Mouse (Mus musculus) heart, embryonic 10.5 days (tissue): ENCODE results near the gene Mtcl1. TPM values are rescaled to one million over a fixed set of nuclear protein-coding genes. Genes with fewer than 3 reads are reported as not detected.

ENCODE experiments used
- DNase-seq: peaks from one replicate; pipeline ENCODE4 v3.0.0-alpha.2; 2017; ENCODE audit warnings: low spot score
- H3K27ac ChIP-seq: fragments of 300-500 bp; sonication (generic); 2 replicates; pipeline ENCODE4 v1.5.1; 2016; ENCODE audit warnings: mild to moderate bottlenecking
- H3K27me3 ChIP-seq: fragments of 300-500 bp; sonication (generic); 2 replicates; pipeline ENCODE4 v1.6.1; 2016; ENCODE audit warnings: mild to moderate bottlenecking; ENCODE audit not compliant: poor library complexity, insufficient read depth, severe bottlenecking
- H3K36me3 ChIP-seq: fragments of 300-500 bp; sonication (generic); 2 replicates; pipeline ENCODE4 v1.6.1; 2016; ENCODE audit warnings: mild to moderate bottlenecking, moderate library complexity
- H3K4me1 ChIP-seq: fragments of 300-500 bp; sonication (generic); 2 replicates; pipeline ENCODE4 v1.6.1; 2016; ENCODE audit warnings: mild to moderate bottlenecking
- H3K4me3 ChIP-seq: fragments of 300-500 bp; sonication (generic); 2 replicates; pipeline ENCODE4 v1.5.1; 2016; ENCODE audit warnings: mild to moderate bottlenecking, moderate library complexity
- H3K9me3 ChIP-seq: fragments of 300-500 bp; sonication (generic); 2 replicates; pipeline ENCODE4 v1.6.1; 2016; ENCODE audit warnings: mild to moderate bottlenecking, moderate library complexity
- WGBS: fragments of 180-500 bp; shearing (Covaris S2); methylation state at CpG from one replicate; pipeline ENCODE4 v1.1.7; 2016; 5-methylcytosine and 5-hydroxymethylcytosine counted together
- polyA plus RNA-seq: library from polyadenylated mRNA; unstranded; fragments of >200 nt; fragmentation: Nextera tagmentation; extraction: Ambion mirVana; gene quantifications from 2 replicates; pipeline ENCODE4 v1.2.1, GENCODE M21; 2016

The Mtcl1 gene
- polyA plus RNA-seq, 1 experiment from 2014 or later, result 3.7 TPM

GRCm38 (mm10) chr17:66363852-66364524 lies 85.6 kb downstream of the Mtcl1 start:
- Histone ChIP-seq H3K9me3 (no peaks in the 10 kb centered on the region), H3K4me3 (no peak overlapping the region), H3K36me3 (0 out of 2 replicates have a peak, but pooled peaks cover 6% of the 10 kb centered on the region), H3K27me3 (no peaks in the 10 kb centered on the region), H3K27ac (no peak overlapping the region), H3K4me1 (0 out of 2 replicates have a peak, but pooled peaks cover 3% of the 10 kb centered on the region)
- DNase-seq, result no peak
- 87% methylated on average over 36 of the region's 36 CpGs for WGBS

- H3K27ac ChIP-seq, result no peak overlapping the region
- H3K36me3 ChIP-seq, result 0 out of 2 replicates have a peak, but pooled peaks cover 3% of the 10 kb centered on the region
- no peaks in the 10 kb centered on the region for H3K9me3 ChIP-seq
- no peak for DNase-seq
- no peaks in the 10 kb centered on the region for H3K27me3 ChIP-seq
- peaks cover 16% of the 10 kb centered on the region for H3K4me1 ChIP-seq
- WGBS, result 61% methylated on average over 15 of the region's 15 CpGs
- H3K4me3 ChIP-seq, result no peak overlapping the region
These were observed 87.1 kb downstream of the Mtcl1 start for GRCm38 (mm10) chr17:66362287-66363016.

DNA sequence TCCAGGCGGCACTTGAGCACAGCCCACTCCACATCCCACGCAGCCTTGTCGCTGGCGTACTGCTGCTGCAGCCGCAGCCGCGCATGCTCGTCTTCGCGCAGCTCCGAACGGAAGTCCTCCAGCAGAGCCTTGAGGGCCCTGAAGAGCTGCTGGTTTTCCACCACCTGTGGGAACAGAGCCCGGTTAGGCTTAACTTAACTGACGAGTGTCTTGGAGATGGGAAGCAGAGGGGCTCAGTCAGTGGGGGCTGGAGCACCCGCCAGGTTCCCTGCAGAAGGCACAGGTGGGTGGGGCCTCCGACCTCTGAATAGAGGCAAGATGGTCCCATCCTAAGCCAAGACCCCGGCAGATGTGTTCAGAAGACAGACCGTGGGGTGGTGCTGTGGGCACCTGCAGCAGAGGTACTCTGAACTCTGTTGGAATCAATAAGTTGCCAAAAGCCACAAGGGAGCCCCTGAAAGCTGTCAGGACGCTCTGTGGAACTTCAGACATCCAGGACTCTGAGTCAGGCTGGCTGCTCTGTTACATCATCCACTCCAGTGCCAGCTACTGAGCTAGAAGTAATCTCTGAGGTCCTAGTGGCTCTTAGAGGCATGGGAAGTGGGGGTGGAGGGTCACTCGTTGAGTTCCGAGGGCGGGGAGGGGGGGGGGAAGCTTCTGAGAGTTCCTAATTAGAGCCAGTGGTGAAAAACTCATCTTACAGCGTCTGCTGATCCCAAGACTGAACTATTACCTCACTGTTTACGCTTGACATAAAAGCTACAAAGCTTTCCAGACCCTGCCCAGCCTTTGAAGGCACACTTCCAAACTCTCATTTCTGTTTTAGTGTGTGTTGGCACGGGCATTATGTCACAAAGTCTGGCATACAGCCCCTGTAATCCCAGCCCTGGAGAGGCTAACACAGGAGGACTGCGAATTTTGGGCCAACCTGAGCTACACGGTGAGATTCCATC lies 91.2 kb downstream of the Mtcl1 start:
- H3K36me3 ChIP-seq, result peaks cover 6% of the 10 kb centered on the region
- peaks cover 21% of the 10 kb centered on the region for H3K4me1 ChIP-seq
- H3K27ac ChIP-seq, result 0 out of 2 replicates have a peak overlapping the region, but pooled peaks have one; percentile 13
- no peaks in the 10 kb centered on the region for H3K9me3 ChIP-seq
- H3K4me3 ChIP-seq, result no peak overlapping the region
- no peaks in the 10 kb centered on the region for H3K27me3 ChIP-seq
- DNase-seq, result no peak
- 72% methylated on average over 27 of the region's 27 CpGs for WGBS

DNA sequence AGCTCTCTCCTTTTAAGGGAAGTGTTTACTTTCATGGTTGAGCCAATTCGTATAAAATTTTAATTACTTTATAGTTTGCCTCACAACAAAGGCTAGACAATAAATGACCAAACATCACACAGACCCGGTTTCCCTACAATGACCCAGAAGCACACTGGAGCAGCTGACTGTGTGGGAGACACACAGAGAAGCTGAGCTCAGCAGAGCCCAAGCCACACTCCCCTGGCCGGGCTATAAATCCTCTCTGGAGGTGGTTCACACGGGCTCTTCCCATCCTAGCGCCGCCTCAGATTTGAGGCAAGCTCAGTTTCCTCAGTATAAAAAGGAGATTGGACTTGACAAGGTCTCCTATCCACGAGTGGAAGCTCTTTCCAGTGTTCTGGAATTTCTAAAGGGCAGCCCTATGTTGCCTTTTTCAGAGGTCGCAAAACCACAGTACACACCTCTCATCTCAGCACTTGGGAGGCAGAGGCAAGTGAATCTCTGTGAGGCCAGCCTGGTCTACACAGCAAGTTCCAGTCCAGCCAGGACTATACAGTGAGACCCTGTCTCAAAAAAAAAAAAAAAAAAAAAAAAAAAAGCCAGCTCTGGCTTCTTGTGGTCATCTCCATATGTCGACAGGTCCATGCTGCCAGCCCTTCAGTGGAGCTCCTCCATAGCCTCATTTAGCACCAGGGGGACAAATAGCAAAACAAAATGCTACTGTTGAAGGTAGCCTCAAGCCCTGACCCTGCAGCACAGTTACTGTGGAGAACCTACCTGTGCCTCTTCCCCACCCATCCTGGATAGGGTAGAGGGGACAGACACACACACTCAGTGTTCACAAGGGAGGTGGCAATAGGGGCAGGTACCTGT lies 92.2 kb downstream of the Mtcl1 start:
- Histone ChIP-seq H3K4me1 (peaks cover 29% of the 10 kb centered on the region), H3K36me3 (peaks cover 6% of the 10 kb centered on the region), H3K9me3 (no peaks in the 10 kb centered on the region), H3K4me3 (no peak overlapping the region), H3K27ac (0 out of 2 replicates have a peak overlapping the region, but pooled peaks have one; percentile 13), H3K27me3 (no peaks in the 10 kb centered on the region)
- WGBS, result 83% methylated on average over 9 of the region's 9 CpGs
- DNase-seq, result no peak

GRCm38 (mm10) chr17:66353907-66354306 lies 95.6 kb downstream of the Mtcl1 start:
- no peak overlapping the region for H3K27ac ChIP-seq
- H3K36me3 ChIP-seq, result peaks cover 6% of the 10 kb centered on the region
- no peaks in the 10 kb centered on the region for H3K9me3 ChIP-seq
- peaks cover 37% of the 10 kb centered on the region for H3K4me1 ChIP-seq
- 76% methylated on average over 14 of the region's 14 CpGs for WGBS
- no peak for DNase-seq
- no peak overlapping the region for H3K4me3 ChIP-seq
- no peaks in the 10 kb centered on the region for H3K27me3 ChIP-seq

DNA sequence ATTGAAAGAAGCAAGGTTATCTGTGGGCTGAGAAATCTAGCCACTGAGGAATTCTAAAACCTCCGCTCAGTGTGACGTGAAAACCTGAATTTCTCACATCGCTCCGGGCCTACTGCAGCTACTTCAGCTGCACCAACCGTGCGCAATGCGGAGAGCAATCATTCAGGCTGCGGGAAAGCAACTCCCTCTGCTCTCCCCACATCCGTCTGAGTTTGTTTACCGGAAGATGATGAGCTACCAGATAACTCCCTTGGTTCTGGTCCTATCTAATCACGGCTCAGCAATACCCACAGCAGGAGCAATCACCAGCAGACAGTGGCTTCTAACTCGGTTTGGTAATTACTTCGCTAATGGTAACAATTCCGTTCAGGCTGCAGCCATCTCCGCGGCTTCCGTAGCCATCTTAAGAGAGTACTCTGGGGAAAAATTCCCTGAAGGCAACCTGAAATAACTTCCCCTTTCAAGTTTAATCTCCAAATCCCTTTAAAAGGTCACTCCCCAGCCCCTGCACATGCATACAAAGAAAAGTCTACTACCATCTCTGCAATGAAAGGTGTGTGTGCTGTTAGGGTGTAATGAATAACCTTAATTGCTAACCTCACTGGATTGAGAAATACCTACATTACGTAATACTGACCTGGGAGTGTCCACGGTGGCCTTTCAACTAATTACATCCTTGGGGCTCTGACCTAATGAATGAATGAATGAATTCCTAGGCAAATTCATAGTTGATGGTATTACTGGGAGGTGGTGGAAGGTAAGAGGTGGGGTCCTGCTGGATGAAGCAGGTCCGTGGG lies 96.5 kb downstream of the Mtcl1 start:
- WGBS, result 34% methylated on average over 20 of the region's 20 CpGs
- no peaks in the 10 kb centered on the region for H3K9me3 ChIP-seq
- peaks cover 29% of the 10 kb centered on the region for H3K4me1 ChIP-seq
- 0 out of 2 replicates have a peak overlapping the region, but pooled peaks have one; percentile 12 for H3K4me3 ChIP-seq
- H3K27me3 ChIP-seq, result no peaks in the 10 kb centered on the region
- DNase-seq, result no peak
- peak overlapping the region; percentile 64; the same call in 1 of the 2 replicates for H3K27ac ChIP-seq
- peaks cover 6% of the 10 kb centered on the region for H3K36me3 ChIP-seq

- Histone ChIP-seq H3K4me1 (peaks cover 25% of the 10 kb centered on the region), H3K27ac (no peak overlapping the region), H3K9me3 (no peaks in the 10 kb centered on the region), H3K36me3 (peaks cover 6% of the 10 kb centered on the region), H3K4me3 (no peak overlapping the region), H3K27me3 (no peaks in the 10 kb centered on the region)
- WGBS, result 71% methylated on average over 6 of the region's 6 CpGs
- no peak for DNase-seq
These were observed 97.3 kb downstream of the Mtcl1 start for GRCm38 (mm10) chr17:66352219-66352618.

DNA sequence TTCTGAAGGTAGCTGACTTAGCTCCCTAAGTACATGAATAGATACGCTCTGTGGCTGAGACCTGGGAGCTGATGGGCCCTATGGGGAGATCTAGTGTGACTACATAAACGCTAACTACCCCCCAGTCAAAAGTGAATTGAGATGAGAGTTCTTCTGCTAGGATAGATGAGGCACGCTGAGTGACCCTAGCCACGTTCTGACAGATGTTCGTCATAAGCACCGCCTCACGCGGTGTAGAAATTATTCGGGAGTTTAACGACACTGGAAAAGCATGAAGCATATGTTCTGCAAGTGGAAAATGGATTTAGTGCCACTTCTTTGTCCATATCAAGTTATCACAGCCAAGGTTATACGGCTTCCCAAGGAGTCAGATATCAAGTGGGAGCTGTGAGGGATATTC lies 98.9 kb downstream of the Mtcl1 start:
- Histone ChIP-seq H3K27me3 (no peaks in the 10 kb centered on the region), H3K4me3 (no peak overlapping the region), H3K36me3 (peaks cover 3% of the 10 kb centered on the region; the same call in 1 of the 2 replicates), H3K27ac (no peak overlapping the region), H3K9me3 (no peaks in the 10 kb centered on the region), H3K4me1 (peaks cover 31% of the 10 kb centered on the region)
- WGBS, result 89% methylated on average over 11 of the region's 11 CpGs
- no peak for DNase-seq

DNA sequence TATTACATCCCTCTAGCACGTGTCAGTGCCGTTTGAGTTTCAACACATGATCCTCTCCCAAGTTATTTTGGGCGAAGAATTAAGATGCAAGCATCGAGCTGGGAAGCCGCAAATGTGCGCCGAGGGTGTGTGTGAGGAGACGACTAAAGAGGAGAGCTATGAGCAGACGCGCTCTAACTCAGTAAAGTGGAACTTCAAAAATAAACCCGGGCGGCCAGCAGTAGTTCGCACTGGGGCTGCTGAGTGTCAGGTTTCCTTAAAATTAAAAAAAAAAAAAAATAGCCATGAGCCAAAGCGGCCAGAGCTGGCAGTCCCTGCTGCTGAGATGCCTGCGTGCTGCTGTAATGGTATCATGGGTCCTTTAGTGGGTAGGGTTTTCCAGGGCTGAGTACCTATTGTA lies 99.4 kb downstream of the Mtcl1 start:
- Histone ChIP-seq H3K9me3 (no peaks in the 10 kb centered on the region), H3K27me3 (no peaks in the 10 kb centered on the region), H3K4me3 (no peak overlapping the region), H3K36me3 (no peaks in the 10 kb centered on the region), H3K27ac (no peak overlapping the region), H3K4me1 (peaks cover 31% of the 10 kb centered on the region)
- DNase-seq, result no peak
- WGBS, result 54% methylated on average over 15 of the region's 15 CpGs

DNA sequence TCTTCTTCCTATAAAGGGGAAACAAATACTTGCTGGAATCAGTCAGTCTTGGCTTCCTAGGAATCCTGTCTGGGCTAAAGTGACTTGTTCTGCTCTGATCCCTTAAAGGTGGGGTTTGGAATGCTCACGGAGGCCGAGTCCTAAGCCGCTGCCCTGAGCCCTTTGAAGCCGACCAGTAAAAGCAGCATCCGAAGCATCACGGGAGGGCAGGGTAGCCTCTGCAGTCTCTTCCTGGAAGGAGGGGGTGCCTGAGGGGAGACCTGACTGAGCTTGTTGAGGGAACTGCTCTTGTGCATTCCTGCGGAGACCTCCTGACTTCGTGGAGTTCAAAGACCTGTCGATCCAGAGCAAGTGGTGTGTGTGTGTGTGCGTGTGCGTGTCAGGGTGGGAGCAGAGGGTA lies 103.2 kb downstream of the Mtcl1 start:
- 73% methylated on average over 11 of the region's 11 CpGs for WGBS
- Histone ChIP-seq H3K36me3 (peaks cover 20% of the 10 kb centered on the region), H3K4me3 (no peak overlapping the region), H3K4me1 (peaks cover 21% of the 10 kb centered on the region), H3K27me3 (no peaks in the 10 kb centered on the region), H3K27ac (no peak overlapping the region), H3K9me3 (no peaks in the 10 kb centered on the region)
- DNase-seq, result no peak

DNA sequence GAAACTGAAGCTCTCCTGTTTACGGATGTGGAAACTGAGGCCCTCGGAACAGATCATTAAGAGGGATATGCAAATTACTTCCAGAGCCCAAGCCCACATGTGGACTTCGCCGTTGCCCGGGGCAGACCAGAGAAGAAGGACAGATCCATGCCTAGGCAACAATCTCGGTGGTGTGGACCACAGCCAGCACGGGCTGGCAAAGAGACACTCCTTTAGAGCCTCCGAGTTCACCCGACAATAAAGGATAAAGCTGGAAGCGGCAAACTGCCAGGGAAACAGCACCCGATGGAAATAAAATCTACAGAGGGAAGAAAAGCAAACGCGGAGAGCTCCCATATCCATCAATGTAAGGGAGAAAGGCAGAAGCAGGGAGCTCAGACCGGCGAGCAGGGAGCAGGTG lies 103.9 kb downstream of the Mtcl1 start:
- no peak overlapping the region for H3K27ac ChIP-seq
- H3K9me3 ChIP-seq, result no peaks in the 10 kb centered on the region
- peaks cover 20% of the 10 kb centered on the region for H3K4me1 ChIP-seq
- H3K36me3 ChIP-seq, result peaks cover 20% of the 10 kb centered on the region
- H3K4me3 ChIP-seq, result no peak overlapping the region
- no peak for DNase-seq
- no peaks in the 10 kb centered on the region for H3K27me3 ChIP-seq
- WGBS, result 83% methylated on average over 15 of the region's 15 CpGs
